Mouse (Mus musculus) intestine, postnatal 0 days (tissue): Measurements from ENCODE around the gene Vmn2r3. TPM values are rescaled to one million over a fixed set of nuclear protein-coding genes. Genes with fewer than 3 reads are reported as not detected.
"Not testable (repeated sequence)": the region's sequence is repeated elsewhere in the genome, so short reads cannot be mapped to it uniquely, and the experiment has no call there.

Experiments
- ATAC-seq: fragments of 200-750 bp; cut with Nextera tagmentation; 2 replicates; pipeline ENCODE4 v1.8.0; 2017; ENCODE audit warnings: mild to moderate bottlenecking, moderate TSS enrichment, moderate library complexity
- H3K27ac ChIP-seq: fragments of 300-500 bp; sonication (generic); 2 replicates; pipeline ENCODE4 v1.5.1; 2014; ENCODE audit warnings: mild to moderate bottlenecking, low read depth, low read length, moderate library complexity
- H3K27me3 ChIP-seq: fragments of 300-500 bp; sonication (generic); replicated peaks from 2 replicates; pipeline ENCODE4 v1.6.1; 2014; ENCODE audit warnings: low read length, mixed read lengths; ENCODE audit not compliant: control insufficient read depth, insufficient read depth
- H3K36me3 ChIP-seq: fragments of 300-500 bp; sonication (generic); 2 replicates; pipeline ENCODE4 v1.6.1; 2014; ENCODE audit warnings: mild to moderate bottlenecking, moderate library complexity; ENCODE audit not compliant: control insufficient read depth, insufficient read depth
- H3K4me1 ChIP-seq: fragments of 300-500 bp; sonication (generic); replicated peaks from 2 replicates; pipeline ENCODE4 v1.6.1; 2014; ENCODE audit warnings: antibody characterized with exemption, low read length, mixed read lengths; ENCODE audit not compliant: control insufficient read depth, insufficient read depth
- H3K4me2 ChIP-seq: fragments of 300-500 bp; sonication (generic); replicated peaks from 2 replicates; pipeline ENCODE4 v1.6.1; 2014; ENCODE audit warnings: low read depth, mild to moderate bottlenecking, moderate library complexity
- H3K4me3 ChIP-seq: fragments of 300-500 bp; sonication (generic); 2 replicates; pipeline ENCODE4 v1.5.1; 2014; ENCODE audit warnings: low read depth, low read length
- H3K9ac ChIP-seq: fragments of 300-500 bp; sonication (generic); 2 replicates; pipeline ENCODE4 v1.6.1; 2014; ENCODE audit warnings: mild to moderate bottlenecking, low read depth, low read length
- H3K9me3 ChIP-seq: fragments of 300-500 bp; sonication (generic); 2 replicates; pipeline ENCODE4 v1.6.1; 2016; ENCODE audit warnings: mixed run types; ENCODE audit not compliant: control insufficient read depth
- CTCF ChIP-seq: sonication (generic); IDR thresholded peaks from 2 replicates; pipeline ENCODE4 v1.5.1; 2016; ENCODE audit warnings: low read depth, mild to moderate bottlenecking, control low read depth, antibody characterized with exemption, moderate library complexity
- whole genome bisulfite sequencing: fragments of 180-500 bp; shearing (Covaris S2); extraction: QIAGEN DNeasy Blood & Tissue Kit; methylation state at CpG from one replicate; pipeline ENCODE4 v1.1.7; 2014; 5-methylcytosine and 5-hydroxymethylcytosine counted together
- polyA plus RNA-seq: library from polyadenylated mRNA; unstranded; fragments of >200 nt; fragmentation: Nextera tagmentation; extraction: Ambion mirVana; gene quantifications from 2 replicates; pipeline ENCODE4 v1.2.1, GENCODE M21; 2015

Vmn2r3 gene
- polyA plus RNA-seq, 1 experiment from 2014 or later, result 0.01 TPM

DNA sequence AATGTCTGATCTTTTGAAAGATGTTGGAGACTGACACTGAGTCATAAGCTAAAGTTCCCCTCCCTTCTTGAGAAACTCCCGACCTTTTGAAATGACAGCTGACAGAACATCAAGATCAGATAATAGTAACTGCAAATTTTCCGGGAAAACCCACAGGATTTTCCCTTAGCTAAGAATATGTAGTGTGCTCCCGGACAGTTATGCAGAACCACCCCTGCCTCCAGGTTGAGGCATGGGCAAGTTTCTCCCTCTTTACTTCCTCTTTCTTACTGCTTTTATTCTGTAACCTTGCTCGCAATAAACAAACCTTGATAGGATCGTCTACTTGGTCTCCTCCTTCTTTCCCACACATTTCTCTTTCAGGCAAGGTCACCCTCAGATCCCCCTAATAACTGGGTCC is 37.9 kb downstream of the Vmn2r3 start:
- no peak for ATAC-seq
- TF ChIP-seq CTCF, result no peak
- H3K36me3 ChIP-seq, result no peaks in the 10 kb centered on the region
- no peak overlapping the region for H3K4me2 ChIP-seq
- no peak overlapping the region for H3K27ac ChIP-seq
- no peaks in the 10 kb centered on the region for H3K4me1 ChIP-seq
- H3K9ac ChIP-seq, result no peak overlapping the region
- no peaks in the 10 kb centered on the region for H3K27me3 ChIP-seq
- 80% methylated on average over 5 of the region's 5 CpGs for WGBS
- no peaks in the 10 kb centered on the region for H3K9me3 ChIP-seq
- no peak overlapping the region for H3K4me3 ChIP-seq

DNA sequence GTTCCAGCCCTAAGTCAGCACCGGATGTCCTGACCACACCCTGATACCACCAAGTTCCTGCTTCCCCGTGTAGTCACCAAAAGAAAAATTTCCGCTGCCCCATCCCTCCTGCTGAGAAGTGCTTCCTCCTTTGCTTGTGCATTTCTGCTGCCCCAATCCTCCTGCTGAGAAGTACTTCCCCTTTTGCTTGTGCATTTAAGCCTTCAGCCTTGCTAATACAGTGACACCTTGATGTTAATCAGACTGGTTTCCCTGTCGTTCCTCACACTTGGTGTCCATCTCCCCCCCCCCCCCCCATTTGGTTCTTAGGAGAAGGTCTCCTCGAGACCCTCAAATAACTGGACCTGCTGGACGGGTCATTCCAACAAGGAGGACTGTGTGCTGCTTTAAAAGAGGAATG is 39.0 kb downstream of the Vmn2r3 start:
- not testable (repeated sequence) for H3K4me3 ChIP-seq, H3K36me3 ChIP-seq, H3K9ac ChIP-seq, H3K27me3 ChIP-seq, H3K4me1 ChIP-seq, H3K4me2 ChIP-seq, H3K27ac ChIP-seq, ATAC-seq, H3K9me3 ChIP-seq
- WGBS, result 78% methylated on average over 6 of the region's 6 CpGs

DNA sequence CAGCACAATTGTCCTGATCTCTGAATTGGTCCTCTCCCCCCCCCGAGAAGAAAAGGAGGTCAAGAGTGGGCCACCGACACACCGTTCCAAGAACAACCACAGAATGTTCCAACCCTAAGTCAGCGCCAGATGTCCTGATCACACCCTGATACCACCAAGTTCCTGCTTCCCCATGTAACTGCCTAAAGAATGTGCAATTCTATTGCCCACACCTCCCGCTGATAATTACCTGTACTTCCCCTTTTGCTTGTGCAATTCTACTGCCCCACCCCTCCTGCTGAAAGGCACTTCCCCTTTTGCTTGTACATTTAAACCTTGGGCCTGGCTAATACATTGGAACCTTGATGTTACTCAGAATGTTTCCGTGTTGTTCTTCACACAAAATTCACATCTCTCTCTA is 54.0 kb downstream of the Vmn2r3 start:
- not testable (repeated sequence) for H3K4me1 ChIP-seq, H3K9me3 ChIP-seq, H3K36me3 ChIP-seq, H3K27me3 ChIP-seq, H3K4me2 ChIP-seq, H3K4me3 ChIP-seq, H3K27ac ChIP-seq, ATAC-seq, H3K9ac ChIP-seq
- 86% methylated on average over 6 of the region's 6 CpGs for WGBS

DNA sequence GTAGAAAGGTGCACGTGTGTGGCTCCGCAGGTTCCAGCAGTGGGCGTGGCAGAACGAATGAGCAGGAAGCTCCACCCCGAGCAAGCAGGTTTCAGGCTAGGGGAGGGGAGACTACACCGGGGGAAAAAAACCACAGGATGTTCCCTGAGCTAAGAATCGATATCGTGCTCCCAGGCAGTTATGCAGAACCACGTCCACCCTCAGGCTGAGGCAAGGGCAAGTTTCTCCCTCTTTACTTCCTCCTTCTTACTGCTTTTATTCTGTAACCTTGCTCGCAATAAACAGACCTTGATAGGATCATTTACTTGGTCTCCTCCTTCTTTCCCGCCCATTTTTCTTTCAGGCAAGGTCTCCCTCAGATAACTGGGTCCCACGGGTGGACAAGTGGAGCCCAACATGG is 55.9 kb downstream of the Vmn2r3 start:
- not testable (repeated sequence) for H3K27me3 ChIP-seq, H3K4me1 ChIP-seq, H3K4me2 ChIP-seq, H3K9ac ChIP-seq, H3K9me3 ChIP-seq, H3K4me3 ChIP-seq, H3K27ac ChIP-seq, H3K36me3 ChIP-seq, ATAC-seq
- WGBS, result 82% methylated on average over 9 of the region's 12 CpGs

DNA sequence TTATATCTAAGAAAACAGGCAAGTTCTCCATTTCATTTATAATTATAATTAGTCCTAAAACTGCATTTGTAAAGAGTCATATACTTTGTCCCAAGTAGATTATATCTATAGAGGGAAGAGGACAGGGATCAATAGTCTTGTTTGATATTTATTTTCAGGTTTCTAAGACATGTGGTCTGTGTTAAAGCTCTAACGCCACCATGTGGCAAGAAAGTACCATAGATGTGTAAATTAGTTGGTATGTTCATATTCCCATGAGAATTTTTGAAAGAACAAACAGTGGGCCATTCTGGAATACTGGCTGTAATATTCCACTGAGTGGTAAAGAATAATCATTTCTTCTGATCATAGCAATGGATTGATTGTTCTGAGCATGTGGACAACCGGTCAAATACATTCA is 62.3 kb downstream of the Vmn2r3 start:
- peak; percentile 65 for TF ChIP-seq CTCF
- Histone ChIP-seq H3K9me3 (no peaks in the 10 kb centered on the region), H3K4me2 (no peak overlapping the region), H3K27ac (no peak overlapping the region), H3K4me1 (no peaks in the 10 kb centered on the region), H3K27me3 (no peaks in the 10 kb centered on the region), H3K4me3 (no peak overlapping the region), H3K36me3 (no peaks in the 10 kb centered on the region), H3K9ac (no peak overlapping the region)
- no peak for ATAC-seq
- 54% methylated on average over 2 of the region's 2 CpGs for WGBS

Other genes starting within 250 kb of the Vmn2r3 start
- gene Vmn2r1, start 208.2 kb downstream of the Vmn2r3 start, polyA plus RNA-seq, result 0.01 and 0.07 TPM in 2 replicates
- gene Vmn2r2, start 147.8 kb downstream of the Vmn2r3 start, polyA plus RNA-seq, result 0.05 and 0.08 TPM in 2 replicates
- not detected in 2 replicates for gene Vmn2r4, start 125.7 kb upstream of the Vmn2r3 start, polyA plus RNA-seq
- not detected in 2 replicates for gene Vmn2r5, start 220.1 kb upstream of the Vmn2r3 start, polyA plus RNA-seq